Mouse (Mus musculus): ENCODE measurements around the gene Bora. TPM values are rescaled to one million over a fixed set of nuclear protein-coding genes. Genes with fewer than 3 reads are reported as not detected.

Gene Bora
- total RNA-seq, 1 experiment: 18.0 TPM

DNA sequence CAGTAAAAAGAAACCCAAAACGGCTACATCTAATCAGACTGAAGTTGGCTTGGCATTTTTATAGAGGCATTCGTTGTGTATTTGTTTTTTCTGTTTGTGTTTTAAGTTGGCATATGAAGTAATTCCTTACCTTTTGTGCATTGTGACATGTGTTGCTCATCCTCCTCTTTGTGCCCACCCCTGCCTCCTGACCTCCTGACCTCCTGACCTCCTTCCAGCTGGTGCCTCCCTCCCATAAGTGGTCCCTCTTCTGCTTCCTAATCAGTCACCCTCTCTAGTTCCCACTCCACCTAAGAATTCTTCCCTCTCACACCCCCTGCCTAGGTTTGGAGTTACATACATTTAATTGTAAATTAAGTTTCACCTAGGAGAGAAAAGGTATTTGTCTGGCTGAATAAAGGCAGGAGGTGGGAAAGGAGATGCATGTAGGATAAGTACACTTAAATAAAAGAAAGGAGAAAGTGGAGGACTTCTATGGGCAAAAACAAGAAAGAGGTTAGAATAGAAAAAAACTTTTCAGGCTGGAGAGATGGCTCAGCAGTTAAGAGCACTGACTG is 61.7 kb downstream of the Bora start:
- no peaks in the 10 kb centered on the region for H3K9me3 ChIP-seq (ENCODE audit: control insufficient read depth, insufficient read depth, low read depth, low read length)
- DNase-seq (ENCODE audit: low read depth, low spot score): peak; percentile 50
- in situ Hi-C loops (cut with MboI; ENCODE audit: low sequenced_read_pairs in 2 of 2, unreplicated experiment in 2 of 2): no loop called here
- no peak overlapping the region for H3K27ac ChIP-seq (ENCODE audit: insufficient read depth, low read depth, low read length, poor library complexity, severe bottlenecking)
- H3K4me3 ChIP-seq (ENCODE audit: insufficient read depth in 1 of 2, low read depth in 1 of 2, low read length in 2 of 2, poor library complexity in 1 of 2, severe bottlenecking in 1 of 2): no peak overlapping the region
- H3K36me3 ChIP-seq (ENCODE audit: control insufficient read depth, insufficient read depth, low read length, poor library complexity, severe bottlenecking): peaks cover 11% of the 10 kb centered on the region
- H3K4me1 ChIP-seq (ENCODE audit: control insufficient read depth in 2 of 2, insufficient read depth in 2 of 2, low read length in 2 of 2, poor library complexity in 1 of 2): no peaks in the 10 kb centered on the region
- H3K9ac ChIP-seq (ENCODE audit: insufficient read depth, low read depth, low read length, poor library complexity, severe bottlenecking): no peak overlapping the region
- TF ChIP-seq ZNF384 (IDR thresholded peaks at IDR 0.05; ENCODE audit: low read depth, low read length): 0 out of 2 replicates have a peak, but pooled peaks have one; percentile 13
- no peak for TF ChIP-seq MAFK (IDR thresholded peaks at IDR 0.05; ENCODE audit: insufficient read depth, low read depth, low read length)
- TF ChIP-seq ZC3H11A (IDR thresholded peaks at IDR 0.05; ENCODE audit: borderline replicate concordance, low read depth, low read length): no peak

DNA sequence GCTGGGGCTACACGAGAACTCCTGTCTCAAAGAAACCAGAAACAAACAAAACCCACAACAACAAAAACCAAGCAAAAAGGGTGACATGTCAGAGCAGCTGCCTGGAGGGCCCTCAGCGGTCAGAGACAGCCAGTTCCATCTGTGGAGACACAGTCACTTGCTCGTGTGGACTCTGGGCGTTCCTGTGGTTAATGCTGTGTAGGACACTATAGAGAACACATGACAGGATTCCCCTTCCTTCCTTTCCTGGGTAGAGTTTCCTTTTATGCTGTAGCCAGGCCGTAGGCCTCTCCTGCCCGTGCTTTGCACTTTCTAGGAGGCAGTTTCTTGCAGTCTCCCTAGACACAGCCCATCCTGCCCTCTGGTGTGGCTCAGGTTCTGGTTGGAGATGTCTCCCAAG is 62.7 kb downstream of the Bora start:
- Histone ChIP-seq H3K27ac (ENCODE audit: insufficient read depth, low read depth, low read length, poor library complexity, severe bottlenecking) (no peak overlapping the region), H3K4me3 (ENCODE audit: insufficient read depth in 1 of 2, low read depth in 1 of 2, low read length in 2 of 2, poor library complexity in 1 of 2, severe bottlenecking in 1 of 2) (no peak overlapping the region), H3K9me3 (ENCODE audit: control insufficient read depth, insufficient read depth, low read depth, low read length) (no peaks in the 10 kb centered on the region), H3K36me3 (ENCODE audit: control insufficient read depth, insufficient read depth, low read length, poor library complexity, severe bottlenecking) (peaks cover 6% of the 10 kb centered on the region), H3K4me1 (ENCODE audit: control insufficient read depth in 2 of 2, insufficient read depth in 2 of 2, low read length in 2 of 2, poor library complexity in 1 of 2) (no peaks in the 10 kb centered on the region), H3K9ac (ENCODE audit: insufficient read depth, low read depth, low read length, poor library complexity, severe bottlenecking) (no peak overlapping the region)
- no peak for TF ChIP-seq ZC3H11A (IDR thresholded peaks at IDR 0.05; ENCODE audit: borderline replicate concordance, low read depth, low read length)
- no peak for TF ChIP-seq ZNF384 (IDR thresholded peaks at IDR 0.05; ENCODE audit: low read depth, low read length)
- TF ChIP-seq HCFC1 (IDR thresholded peaks at IDR 0.05; ENCODE audit: borderline replicate concordance, insufficient read depth, low read length): no peak
- TF ChIP-seq CHD2 (IDR thresholded peaks at IDR 0.05; ENCODE audit: low read depth, low read length): no peak
- no peak for TF ChIP-seq MAFK (IDR thresholded peaks at IDR 0.05; ENCODE audit: insufficient read depth, low read depth, low read length)
- in situ Hi-C loops (cut with MboI; ENCODE audit: low sequenced_read_pairs in 2 of 2, unreplicated experiment in 2 of 2): no loop called here
- no peak for DNase-seq (ENCODE audit: low read depth, low spot score)

DNA sequence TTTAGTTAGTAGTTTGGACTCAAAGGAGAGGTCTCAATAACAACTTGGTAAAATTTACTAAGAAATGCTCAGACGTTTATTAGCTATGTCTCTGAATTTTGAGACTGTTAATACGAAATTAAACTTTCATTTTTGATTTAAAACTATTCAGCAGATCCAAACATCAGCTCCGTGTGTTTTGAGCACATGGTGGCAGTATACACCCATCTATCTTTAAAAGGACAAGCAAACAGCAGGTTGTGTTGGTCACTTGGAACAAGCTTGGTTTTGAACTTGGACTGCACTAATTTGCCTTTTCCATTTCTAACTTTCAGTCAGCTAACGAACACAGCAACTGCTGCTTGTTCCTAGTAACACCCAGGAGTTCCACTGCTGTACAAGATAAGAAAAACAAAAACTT is 71.6 kb downstream of the Bora start:
- no peak for TF ChIP-seq ZNF384 (IDR thresholded peaks at IDR 0.05; ENCODE audit: low read depth, low read length)
- TF ChIP-seq CHD2 (IDR thresholded peaks at IDR 0.05; ENCODE audit: low read depth, low read length): no peak
- TF ChIP-seq MAFK (IDR thresholded peaks at IDR 0.05; ENCODE audit: insufficient read depth, low read depth, low read length): no peak
- TF ChIP-seq ZC3H11A (IDR thresholded peaks at IDR 0.05; ENCODE audit: borderline replicate concordance, low read depth, low read length): no peak
- TF ChIP-seq HCFC1 (IDR thresholded peaks at IDR 0.05; ENCODE audit: borderline replicate concordance, insufficient read depth, low read length): no peak
- no peak overlapping the region for H3K27ac ChIP-seq (ENCODE audit: insufficient read depth, low read depth, low read length, poor library complexity, severe bottlenecking)
- H3K36me3 ChIP-seq (ENCODE audit: control insufficient read depth, insufficient read depth, low read length, poor library complexity, severe bottlenecking): peaks cover 2% of the 10 kb centered on the region; the same call in 1 of the 2 replicates
- DNase-seq (ENCODE audit: low read depth, low spot score): no peak
- H3K4me3 ChIP-seq (ENCODE audit: insufficient read depth in 1 of 2, low read depth in 1 of 2, low read length in 2 of 2, poor library complexity in 1 of 2, severe bottlenecking in 1 of 2): no peak overlapping the region
- in situ Hi-C loops (cut with MboI; ENCODE audit: low sequenced_read_pairs in 2 of 2, unreplicated experiment in 2 of 2): no loop called here
- no peaks in the 10 kb centered on the region for H3K4me1 ChIP-seq (ENCODE audit: control insufficient read depth in 2 of 2, insufficient read depth in 2 of 2, low read length in 2 of 2, poor library complexity in 1 of 2)
- no peak overlapping the region for H3K9ac ChIP-seq (ENCODE audit: insufficient read depth, low read depth, low read length, poor library complexity, severe bottlenecking)
- no peaks in the 10 kb centered on the region for H3K9me3 ChIP-seq (ENCODE audit: control insufficient read depth, insufficient read depth, low read depth, low read length)

DNA sequence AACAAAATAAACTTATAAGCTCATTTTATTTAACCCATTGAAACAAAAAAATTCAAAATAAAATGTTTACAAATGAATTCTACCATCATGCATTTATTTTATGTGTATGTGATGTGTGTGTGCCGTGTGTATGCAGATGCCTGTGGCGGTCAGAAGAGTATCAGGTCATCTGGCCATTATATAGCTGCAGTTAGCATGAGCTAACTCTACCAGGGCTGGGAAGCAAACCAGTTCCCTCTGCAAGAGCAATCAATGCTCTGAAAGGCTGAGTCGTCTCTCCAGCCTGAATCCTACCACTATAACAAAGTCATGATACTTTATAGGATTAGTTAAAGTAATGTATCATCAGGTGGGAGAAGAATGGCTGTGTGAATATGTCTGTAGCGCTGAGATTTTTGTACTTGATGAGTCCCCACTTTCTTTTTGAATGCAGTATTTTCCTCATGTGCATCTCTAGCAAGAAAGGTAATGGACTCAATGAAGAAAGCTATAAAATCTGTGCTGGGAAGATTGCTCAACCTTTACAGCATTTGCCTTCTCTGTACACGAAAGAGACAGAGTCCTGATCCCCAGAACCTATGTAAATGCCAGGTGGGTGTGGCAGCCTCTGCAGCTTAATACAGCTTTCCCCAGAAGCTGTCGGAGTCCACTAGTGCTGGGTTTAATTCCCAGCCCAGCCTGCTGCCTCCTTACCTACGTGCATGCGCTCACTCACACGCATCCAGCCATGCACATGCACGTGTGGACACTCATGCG is 75.7 kb downstream of the Bora start:
- Histone ChIP-seq H3K36me3 (ENCODE audit: control insufficient read depth, insufficient read depth, low read length, poor library complexity, severe bottlenecking) (no peaks in the 10 kb centered on the region), H3K9ac (ENCODE audit: insufficient read depth, low read depth, low read length, poor library complexity, severe bottlenecking) (no peak overlapping the region), H3K4me1 (ENCODE audit: control insufficient read depth in 2 of 2, insufficient read depth in 2 of 2, low read length in 2 of 2, poor library complexity in 1 of 2) (no peaks in the 10 kb centered on the region), H3K4me3 (ENCODE audit: insufficient read depth in 1 of 2, low read depth in 1 of 2, low read length in 2 of 2, poor library complexity in 1 of 2, severe bottlenecking in 1 of 2) (no peak overlapping the region), H3K9me3 (ENCODE audit: control insufficient read depth, insufficient read depth, low read depth, low read length) (no peaks in the 10 kb centered on the region), H3K27ac (ENCODE audit: insufficient read depth, low read depth, low read length, poor library complexity, severe bottlenecking) (no peak overlapping the region)
- no peak for TF ChIP-seq ZC3H11A (IDR thresholded peaks at IDR 0.05; ENCODE audit: borderline replicate concordance, low read depth, low read length)
- TF ChIP-seq MAFK (IDR thresholded peaks at IDR 0.05; ENCODE audit: insufficient read depth, low read depth, low read length): no peak
- TF ChIP-seq HCFC1 (IDR thresholded peaks at IDR 0.05; ENCODE audit: borderline replicate concordance, insufficient read depth, low read length): no peak
- no peak for TF ChIP-seq ZNF384 (IDR thresholded peaks at IDR 0.05; ENCODE audit: low read depth, low read length)
- TF ChIP-seq CHD2 (IDR thresholded peaks at IDR 0.05; ENCODE audit: low read depth, low read length): no peak
- in situ Hi-C loops (cut with MboI; ENCODE audit: low sequenced_read_pairs in 2 of 2, unreplicated experiment in 2 of 2): no loop called here
- DNase-seq (ENCODE audit: low read depth, low spot score): no peak

All from ES-E14 (cell line).